Mouse (Mus musculus) gastrocnemius, postnatal 25 days (tissue): ENCODE data around the gene H2al1i. TPM values are rescaled to one million over a fixed set of nuclear protein-coding genes. Genes with fewer than 3 reads are reported as not detected.
"Not testable (repeated sequence)": the region's sequence is repeated elsewhere in the genome, so short reads cannot be mapped to it uniquely, and the experiment has no call there.

Source experiments
- DNase-seq: peaks from one replicate; pipeline ENCODE4 v3.0.0; 2022
- long read RNA-seq, 2 experiments: library from polyadenylated mRNA; stranded (forward); transcript quantifications; one replicate each; pipeline ENCODE4 v2.0.0; 2021
- total RNA-seq, 2 experiments: library from RNA; stranded (reverse); gene quantifications; 1 replicate in 1 of 2; 2 replicates in 1 of 2; pipeline ENCODE4 v1.2.3; 2021

The H2al1i gene
- total RNA-seq: not detected
- long read RNA-seq, experiment 1: 0 reads
- long read RNA-seq, experiment 2: 0 reads

DNA sequence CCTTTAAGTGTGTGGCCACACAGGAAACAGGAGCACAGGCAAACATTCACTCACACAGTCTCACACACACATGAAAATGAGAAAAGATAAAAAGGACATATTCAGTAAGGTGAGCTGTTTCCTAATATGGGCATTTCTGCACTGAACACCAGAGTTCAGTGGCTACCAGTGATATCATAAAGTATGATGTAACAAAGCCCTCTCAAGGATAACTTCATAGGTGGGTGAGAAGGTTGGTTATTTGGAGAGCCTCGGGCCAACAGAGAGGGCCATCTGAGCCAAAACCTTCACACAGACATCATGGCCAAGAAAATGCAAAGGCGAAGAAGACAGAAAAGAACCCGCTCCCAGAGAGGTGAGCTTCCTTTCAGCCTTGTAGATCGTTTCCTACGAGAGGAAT is at the start of gene H2al1i:
H2al1i (plus strand) TSS at position 301 of the 400 bp plus-strand sequence.
- DNase-seq: not testable (repeated sequence)

DNA sequence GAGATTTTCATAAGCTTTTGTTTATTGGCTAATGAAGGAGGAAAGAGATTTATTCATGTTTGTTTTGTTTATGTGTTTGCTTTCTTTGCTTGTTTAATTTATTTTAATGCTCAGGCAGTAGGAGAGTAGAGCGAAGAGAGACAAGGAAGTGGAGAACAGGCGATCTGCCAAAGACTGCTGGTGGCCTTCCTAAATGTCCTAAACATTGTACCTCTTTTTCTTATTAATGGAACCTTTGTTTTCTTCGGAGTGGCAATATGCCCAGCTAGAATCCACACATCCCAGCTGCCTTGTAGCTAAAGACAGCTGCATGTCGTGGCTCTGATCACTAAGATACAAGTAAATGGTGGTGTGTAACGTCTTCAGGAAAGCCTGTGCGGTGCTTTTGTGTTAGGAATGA is 47.4 kb upstream of the H2al1i start:
- DNase-seq: no peak

DNA sequence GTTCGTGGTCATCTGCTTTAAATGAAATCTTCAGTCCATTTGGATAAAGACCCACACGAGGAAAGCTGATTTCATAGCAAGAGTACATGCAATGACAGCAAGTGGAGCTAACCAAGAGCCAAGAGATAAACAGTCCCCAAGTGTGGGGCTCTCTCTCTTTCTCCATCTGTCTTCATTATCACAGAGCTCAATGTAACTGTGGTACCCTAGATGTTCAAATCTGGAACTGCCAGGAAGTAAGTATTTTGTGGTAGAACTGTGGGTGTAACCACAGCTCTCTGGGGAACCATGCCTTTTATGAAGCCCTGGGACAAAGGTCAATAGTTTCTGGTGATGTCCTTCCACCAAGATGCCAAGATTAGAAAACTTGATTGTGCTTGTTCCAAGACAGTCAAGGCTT is 43.7 kb upstream of the H2al1i start:
- no peak for DNase-seq

DNA sequence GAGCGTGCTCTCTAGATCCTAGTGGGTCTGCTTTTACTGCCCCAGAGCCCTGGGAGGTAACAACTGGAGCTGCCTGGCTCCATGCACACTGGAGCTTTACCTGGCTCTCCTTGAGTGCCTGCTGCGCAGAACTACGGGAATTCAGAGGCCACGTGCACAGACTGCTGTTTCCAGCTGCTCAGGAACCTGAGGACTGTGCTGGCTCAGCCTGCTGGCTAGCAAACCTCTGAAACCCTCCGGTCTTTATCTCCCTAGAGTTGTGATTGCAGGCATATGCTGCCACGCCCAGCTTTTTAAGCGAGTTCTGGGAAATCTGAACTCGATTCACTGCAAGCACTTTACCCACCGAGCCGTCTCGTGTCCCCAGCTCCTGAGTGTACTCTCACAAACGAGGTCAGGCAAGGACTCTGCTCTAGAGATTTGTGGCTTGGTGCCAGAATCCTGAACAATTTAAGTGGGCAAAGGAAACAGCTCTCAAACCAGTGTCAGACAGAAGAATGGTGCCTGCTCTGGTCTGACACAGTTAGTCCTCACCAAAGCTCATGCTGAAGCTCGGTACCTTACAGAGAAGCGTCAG is 36.1 kb upstream of the H2al1i start:
- no peak for DNase-seq

DNA sequence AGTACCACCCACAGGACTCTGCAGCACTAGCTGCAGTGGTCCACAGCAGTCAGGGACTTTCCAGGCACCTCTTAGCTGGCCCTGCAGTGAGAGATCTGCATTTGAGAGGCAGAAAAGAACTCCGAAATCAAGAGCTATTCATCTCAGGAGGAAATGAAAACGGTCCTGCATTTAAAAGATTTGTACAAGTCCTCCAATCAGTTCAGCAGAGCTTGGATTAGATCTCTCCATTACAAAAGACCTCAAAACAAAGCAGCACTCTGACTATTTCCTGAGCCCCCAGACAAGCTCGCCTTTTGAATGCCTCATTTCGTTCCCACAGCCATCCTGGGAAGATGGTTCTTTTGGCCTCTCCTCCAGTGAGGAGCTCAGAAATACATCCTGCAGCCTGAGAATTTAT is 35.2 kb upstream of the H2al1i start:
- no peak for DNase-seq

DNA sequence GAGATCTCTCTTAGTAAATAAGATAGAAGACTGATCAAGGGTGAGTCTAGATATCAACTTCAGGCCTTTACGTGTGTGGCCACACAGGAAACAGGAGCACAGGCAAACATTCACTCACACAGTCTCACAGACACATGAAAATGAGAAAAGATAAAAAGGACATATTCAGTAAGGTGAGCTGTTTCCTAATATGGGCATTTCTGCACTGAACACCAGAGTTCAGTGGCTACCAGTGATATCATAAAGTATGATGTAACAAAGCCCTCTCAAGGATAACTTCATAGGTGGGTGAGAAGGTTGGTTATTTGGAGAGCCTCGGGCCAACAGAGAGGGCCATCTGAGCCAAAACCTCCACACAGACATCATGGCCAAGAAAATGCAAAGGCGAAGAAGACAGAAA is 25.5 kb upstream of the H2al1i start, which contains the start of gene H2al1a:
H2al1a (plus strand) TSS at position 301 of the 400 bp plus-strand sequence.
- DNase-seq: not testable (repeated sequence)

DNA sequence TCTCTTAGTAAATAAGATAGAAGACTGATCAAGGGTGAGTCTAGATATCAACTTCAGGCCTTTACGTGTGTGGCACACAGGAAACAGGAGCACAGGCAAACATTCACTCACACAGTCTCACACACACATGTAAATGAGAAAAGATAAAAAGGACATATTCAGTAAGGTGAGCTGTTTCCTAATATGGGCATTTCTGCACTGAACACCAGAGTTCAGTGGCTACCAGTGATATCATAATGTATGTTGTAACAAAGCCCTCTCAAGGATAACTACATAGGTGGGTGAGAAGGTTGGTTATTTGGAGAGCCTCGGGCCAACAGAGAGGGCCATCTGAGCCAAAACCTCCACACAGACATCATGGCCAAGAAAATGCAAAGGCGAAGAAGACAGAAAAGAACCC is 22.3 kb upstream of the H2al1i start, which contains the start of gene H2al1b:
H2al1b (plus strand) TSS at position 301 of the 400 bp plus-strand sequence.
- not testable (repeated sequence) for DNase-seq

DNA sequence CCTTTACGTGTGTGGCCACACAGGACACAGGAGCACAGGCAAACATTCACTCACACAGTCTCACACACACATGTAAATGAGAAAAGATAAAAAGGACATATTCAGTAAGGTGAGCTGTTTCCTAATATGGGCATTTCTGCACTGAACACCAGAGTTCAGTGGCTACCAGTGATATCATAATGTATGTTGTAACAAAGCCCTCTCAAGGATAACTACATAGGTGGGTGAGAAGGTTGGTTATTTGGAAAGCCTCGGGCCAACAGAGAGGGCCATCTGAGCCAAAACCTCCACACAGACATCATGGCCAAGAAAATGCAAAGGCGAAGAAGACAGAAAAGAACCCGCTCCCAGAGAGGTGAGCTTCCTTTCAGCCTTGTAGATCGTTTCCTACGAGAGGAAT is 19.1 kb upstream of the H2al1i start, which contains the start of gene H2al1c:
H2al1c (plus strand) TSS at position 301 of the 400 bp plus-strand sequence.
- DNase-seq: not testable (repeated sequence)

DNA sequence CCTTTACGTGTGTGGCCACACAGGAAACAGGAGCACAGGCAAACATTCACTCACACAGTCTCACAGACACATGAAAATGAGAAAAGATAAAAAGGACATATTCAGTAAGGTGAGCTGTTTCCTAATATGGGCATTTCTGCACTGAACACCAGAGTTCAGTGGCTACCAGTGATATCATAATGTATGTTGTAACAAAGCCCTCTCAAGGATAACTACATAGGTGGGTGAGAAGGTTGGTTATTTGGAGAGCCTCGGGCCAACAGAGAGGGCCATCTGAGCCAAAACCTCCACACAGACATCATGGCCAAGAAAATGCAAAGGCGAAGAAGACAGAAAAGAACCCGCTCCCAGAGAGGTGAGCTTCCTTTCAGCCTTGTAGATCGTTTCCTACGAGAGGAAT is 15.9 kb upstream of the H2al1i start, which contains the start of gene H2al1d:
H2al1d (plus strand) TSS at position 301 of the 400 bp plus-strand sequence.
- DNase-seq: not testable (repeated sequence)

DNA sequence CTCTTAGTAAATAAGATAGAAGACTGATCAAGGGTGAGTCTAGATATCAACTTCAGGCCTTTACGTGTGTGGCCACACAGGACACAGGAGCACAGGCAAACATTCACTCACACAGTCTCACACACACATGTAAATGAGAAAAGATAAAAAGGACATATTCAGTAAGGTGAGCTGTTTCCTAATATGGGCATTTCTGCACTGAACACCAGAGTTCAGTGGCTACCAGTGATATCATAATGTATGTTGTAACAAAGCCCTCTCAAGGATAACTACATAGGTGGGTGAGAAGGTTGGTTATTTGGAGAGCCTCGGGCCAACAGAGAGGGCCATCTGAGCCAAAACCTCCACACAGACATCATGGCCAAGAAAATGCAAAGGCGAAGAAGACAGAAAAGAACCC is 12.8 kb upstream of the H2al1i start, which contains the start of gene H2al1e:
H2al1e (plus strand) TSS at position 301 of the 400 bp plus-strand sequence.
- DNase-seq: not testable (repeated sequence)

DNA sequence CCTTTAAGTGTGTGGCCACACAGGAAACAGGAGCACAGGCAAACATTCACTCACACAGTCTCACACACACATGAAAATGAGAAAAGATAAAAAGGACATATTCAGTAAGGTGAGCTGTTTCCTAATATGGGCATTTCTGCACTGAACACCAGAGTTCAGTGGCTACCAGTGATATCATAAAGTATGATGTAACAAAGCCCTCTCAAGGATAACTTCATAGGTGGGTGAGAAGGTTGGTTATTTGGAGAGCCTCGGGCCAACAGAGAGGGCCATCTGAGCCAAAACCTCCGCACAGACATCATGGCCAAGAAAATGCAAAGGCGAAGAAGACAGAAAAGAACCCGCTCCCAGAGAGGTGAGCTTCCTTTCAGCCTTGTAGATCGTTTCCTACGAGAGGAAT is 9.6 kb upstream of the H2al1i start, which contains the start of gene H2al1f:
H2al1f (plus strand) TSS at position 301 of the 400 bp plus-strand sequence.
- DNase-seq: not testable (repeated sequence)

DNA sequence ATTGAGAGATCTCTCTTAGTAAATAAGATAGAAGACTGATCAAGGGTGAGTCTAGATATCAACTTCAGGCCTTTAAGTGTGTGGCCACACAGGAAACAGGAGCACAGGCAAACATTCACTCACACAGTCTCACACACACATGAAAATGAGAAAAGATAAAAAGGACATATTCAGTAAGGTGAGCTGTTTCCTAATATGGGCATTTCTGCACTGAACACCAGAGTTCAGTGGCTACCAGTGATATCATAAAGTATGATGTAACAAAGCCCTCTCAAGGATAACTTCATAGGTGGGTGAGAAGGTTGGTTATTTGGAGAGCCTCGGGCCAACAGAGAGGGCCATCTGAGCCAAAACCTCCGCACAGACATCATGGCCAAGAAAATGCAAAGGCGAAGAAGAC is 6.5 kb upstream of the H2al1i start, which contains the start of gene H2al1g:
H2al1g (plus strand) TSS at position 301 of the 400 bp plus-strand sequence.
- DNase-seq: not testable (repeated sequence)

DNA sequence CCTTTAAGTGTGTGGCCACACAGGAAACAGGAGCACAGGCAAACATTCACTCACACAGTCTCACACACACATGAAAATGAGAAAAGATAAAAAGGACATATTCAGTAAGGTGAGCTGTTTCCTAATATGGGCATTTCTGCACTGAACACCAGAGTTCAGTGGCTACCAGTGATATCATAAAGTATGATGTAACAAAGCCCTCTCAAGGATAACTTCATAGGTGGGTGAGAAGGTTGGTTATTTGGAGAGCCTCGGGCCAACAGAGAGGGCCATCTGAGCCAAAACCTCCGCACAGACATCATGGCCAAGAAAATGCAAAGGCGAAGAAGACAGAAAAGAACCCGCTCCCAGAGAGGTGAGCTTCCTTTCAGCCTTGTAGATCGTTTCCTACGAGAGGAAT is 3.3 kb upstream of the H2al1i start, which contains the start of gene H2al1h:
H2al1h (plus strand) TSS at position 301 of the 400 bp plus-strand sequence.
- not testable (repeated sequence) for DNase-seq

DNA sequence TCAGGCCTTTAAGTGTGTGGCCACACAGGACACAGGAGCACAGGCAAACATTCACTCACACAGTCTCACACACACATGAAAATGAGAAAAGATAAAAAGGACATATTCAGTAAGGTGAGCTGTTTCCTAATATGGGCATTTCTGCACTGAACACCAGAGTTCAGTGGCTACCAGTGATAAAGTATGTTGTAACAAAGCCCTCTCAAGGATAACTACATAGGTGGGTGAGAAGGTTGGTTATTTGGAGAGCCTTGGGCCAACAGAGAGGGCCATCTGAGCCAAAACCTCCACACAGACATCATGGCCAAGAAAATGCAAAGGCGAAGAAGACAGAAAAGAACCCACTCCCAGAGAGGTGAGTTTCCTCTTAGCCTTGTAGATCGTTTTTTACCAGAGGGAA is 3.1 kb downstream of the H2al1i start, which contains the start of gene H2al1j:
H2al1j (plus strand) TSS at position 301 of the 400 bp plus-strand sequence.
- DNase-seq: not testable (repeated sequence)

DNA sequence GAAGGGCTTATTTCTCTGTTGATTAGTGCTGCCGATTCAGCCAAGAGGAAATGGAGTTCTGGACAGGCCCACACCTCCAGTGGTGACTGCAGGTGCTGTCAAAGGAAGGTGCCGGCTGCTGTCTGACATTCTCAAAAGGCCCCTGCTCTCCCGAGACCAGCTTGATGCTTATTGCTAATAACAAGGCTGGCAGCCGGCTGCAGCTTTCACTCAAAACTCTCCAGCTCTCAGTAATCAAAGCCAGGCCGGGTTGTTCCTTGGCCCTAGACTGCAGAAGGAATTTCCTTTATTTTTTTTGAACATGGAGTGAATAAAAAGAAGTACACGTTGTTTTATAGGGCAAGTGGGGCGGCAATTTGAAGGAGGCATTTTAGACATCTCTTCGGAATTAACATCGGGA is 21.3 kb downstream of the H2al1i start:
- no peak for DNase-seq

DNA sequence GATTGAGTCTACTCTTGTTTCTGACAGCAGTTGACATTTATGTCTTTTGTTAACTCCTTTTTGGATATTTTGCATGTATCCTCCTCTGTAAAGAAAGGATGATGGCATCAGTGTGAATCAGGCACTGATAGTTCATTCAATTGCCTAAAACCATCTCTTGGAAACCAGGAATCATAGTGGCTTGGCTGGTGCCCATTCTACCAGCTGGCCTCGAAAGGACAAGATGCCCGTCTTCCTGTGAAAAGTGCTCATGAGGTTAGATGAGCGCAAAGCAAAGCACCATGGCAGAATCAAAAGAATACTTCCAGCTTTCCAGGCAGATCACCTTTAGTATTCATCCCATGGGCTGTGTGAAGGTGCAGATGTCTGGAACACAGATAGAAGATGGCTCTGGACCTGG is 22.3 kb downstream of the H2al1i start:
- no peak for DNase-seq

DNA sequence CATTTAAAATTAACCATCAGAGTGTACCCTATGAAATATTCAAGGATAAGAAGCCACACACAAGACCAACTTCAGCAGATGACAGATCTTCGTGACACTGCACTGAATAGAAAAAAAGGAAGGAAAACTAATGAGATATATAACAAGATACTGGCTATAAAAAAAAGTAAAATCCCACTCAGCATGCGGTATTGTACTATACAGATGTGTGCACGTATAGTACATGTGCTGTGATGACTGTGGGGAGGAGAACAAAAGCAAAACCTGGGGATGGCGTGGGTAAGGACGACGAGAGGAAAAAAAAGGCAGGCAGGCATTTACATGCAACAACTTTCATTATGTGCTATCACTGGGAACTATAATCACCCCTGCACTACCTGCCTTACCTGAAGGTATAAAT is 36.4 kb downstream of the H2al1i start:
- no peak for DNase-seq

DNA sequence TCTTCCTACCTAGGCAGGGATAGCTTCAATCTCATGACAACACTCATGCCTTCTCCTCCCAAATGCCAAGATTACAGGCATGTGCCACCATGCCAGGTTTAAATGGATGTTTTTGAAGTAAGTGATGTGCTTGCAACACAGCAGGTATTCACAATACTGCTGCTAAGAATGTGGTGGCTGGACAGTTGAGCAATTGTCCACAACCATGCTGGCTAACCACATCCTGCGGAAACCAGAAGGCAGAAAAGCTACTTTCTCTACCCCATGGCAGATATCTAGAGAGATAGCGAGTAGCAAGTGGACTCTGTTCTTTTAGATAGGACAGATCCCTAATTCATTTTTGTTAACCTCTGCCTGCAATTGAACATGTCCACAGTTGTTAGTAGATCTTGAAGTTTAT is 36.8 kb downstream of the H2al1i start:
- DNase-seq: no peak

DNA sequence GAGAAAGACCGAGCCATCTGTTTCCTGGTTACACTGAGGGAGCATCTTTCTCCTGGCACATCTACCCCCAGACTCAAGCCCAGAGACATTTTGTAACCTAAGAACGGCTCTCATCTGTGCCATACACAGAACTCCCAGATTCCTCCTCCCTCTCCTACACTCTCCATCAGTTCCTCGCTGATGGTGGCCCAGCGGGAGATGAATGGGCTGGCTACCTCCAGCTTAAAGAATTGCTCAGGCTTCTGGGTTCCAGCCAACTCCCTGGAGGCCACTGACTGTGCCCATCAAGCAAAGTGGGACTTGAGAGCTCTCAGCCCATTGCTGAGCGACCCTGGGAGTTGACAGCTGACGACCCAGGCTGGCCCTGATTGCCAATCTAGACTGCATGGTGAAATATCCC is 39.4 kb downstream of the H2al1i start:
- DNase-seq: no peak

DNA sequence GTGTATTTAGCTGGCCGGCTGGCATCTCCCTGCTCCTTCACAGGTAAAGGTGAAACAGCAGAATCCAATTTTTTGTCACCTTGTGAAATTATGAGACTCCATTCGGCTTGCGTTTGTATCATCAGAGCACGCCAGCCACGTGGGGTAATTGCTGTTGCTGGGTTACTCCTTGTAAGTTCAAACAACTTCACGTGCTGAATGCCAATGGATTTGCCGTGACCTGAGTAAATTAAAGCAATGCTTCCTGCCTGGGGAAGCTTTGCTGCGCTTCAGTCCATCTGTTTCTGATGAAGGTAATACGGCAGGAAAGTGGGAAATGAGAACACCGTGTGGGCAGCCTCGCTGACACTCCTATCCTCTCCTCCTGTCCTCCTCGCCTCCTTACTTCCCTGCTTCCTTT is 40.7 kb downstream of the H2al1i start:
- no peak for DNase-seq
